Mouse (Mus musculus) CD8-positive naive resting alpha-beta T cell, adult 2 months (primary cell): ENCODE data around the gene Nme9.

Source experiments
- DNase-seq, 2 experiments: peaks; one replicate each; pipeline ENCODE4 v3.0.0; 2022; ENCODE audit warnings: low read depth in 2 of 2, low spot score in 2 of 2

The Nme9 gene

GRCm38 (mm10) chr9:99479181-99479711 is 28.0 kb downstream of the Nme9 start:
- no peak for DNase-seq

- DNase-seq, result no peak
Measured at GRCm38 (mm10) chr9:99480764-99481163, 29.5 kb downstream of the Nme9 start.

GRCm38 (mm10) chr9:99483191-99483590 is 31.9 kb downstream of the Nme9 start:
- no peak for DNase-seq

GRCm38 (mm10) chr9:99484632-99485031 is 33.4 kb downstream of the Nme9 start:
- no peak for DNase-seq

GRCm38 (mm10) chr9:99485144-99485543 is 33.9 kb downstream of the Nme9 start:
- DNase-seq, result no peak

GRCm38 (mm10) chr9:99487126-99487695 is 35.9 kb downstream of the Nme9 start:
- no peak for DNase-seq

- no peak for DNase-seq
Measured at GRCm38 (mm10) chr9:99487841-99488240, 36.6 kb downstream of the Nme9 start.

- no peak for DNase-seq
Measured at GRCm38 (mm10) chr9:99491050-99491449, 39.8 kb downstream of the Nme9 start.

GRCm38 (mm10) chr9:99492634-99493200 is 41.4 kb downstream of the Nme9 start:
- DNase-seq, result no peak

- DNase-seq, result no peak
Measured at GRCm38 (mm10) chr9:99499336-99499735, 48.1 kb downstream of the Nme9 start.

- no peak for DNase-seq
Measured at GRCm38 (mm10) chr9:99505875-99506274, 54.6 kb downstream of the Nme9 start.
